Mouse (Mus musculus) cerebellum, adult 9-11 months (tissue): ENCODE results near the gene Nsmce1.

ENCODE experiments used
- DNase-seq: peaks from one replicate; pipeline ENCODE4 v3.0.0; 2022

Nsmce1 gene

DNA sequence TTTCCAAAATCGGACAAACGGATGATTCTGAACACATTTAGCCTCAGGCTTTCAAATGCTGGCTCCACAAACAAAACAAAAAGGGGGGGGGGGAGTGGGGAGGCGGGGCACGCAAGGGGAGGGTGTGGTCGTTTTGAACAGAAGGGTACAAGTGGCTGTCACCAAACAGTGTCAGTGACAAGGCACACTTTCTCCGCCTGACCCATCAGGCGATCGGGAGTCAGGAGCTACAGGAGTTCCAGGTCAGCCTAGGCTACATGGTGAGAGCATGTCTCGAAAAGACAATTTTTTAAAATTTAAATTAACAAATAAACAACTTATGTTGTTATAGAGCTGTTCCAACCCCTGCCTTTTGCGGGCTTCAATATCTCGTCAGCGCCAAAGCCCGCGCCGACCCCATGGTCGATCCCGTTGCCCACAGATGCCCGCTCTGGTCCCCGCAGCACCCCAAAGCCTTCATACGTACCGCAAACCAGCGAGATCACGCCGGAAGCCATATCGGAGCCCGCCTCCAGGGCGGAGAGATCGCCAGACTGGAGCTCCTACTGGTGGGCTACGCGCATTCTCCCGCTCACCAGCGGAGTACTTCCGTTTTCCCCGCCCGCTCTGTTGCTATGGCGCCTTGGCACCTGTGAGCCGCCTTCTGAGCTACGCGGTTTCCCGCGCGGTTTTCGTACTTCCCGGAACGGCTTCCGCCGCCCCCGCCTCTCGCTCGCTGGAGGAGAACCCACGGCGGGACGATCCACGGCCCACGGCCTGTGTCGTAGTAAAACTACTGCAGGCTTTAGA, at the start of gene Nsmce1:
Gene Nsmce1, minus strand, starts transcription at position 650 of the 789 bp plus-strand sequence.
- peak; percentile 96 for DNase-seq

DNA sequence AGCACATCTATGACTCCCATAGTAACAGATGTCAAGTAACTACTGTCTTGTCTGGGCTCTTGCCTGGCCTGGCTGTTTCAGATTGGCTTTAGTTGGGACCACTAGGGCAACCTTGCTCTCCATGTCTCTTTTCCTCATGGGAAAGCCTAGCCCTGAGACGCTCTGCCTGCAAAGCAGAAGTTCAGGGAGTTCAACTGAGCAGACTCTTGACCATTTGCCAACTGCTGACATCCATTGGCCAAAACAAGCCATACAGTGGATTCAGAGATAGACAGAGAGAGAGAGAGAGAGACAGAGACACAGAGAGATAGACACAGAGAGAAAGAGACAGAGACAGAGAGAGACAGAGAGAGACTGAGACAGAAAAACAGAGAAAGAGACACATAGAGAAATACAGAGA, 49.6 kb upstream of the Nsmce1 start:
- no peak for DNase-seq

DNA sequence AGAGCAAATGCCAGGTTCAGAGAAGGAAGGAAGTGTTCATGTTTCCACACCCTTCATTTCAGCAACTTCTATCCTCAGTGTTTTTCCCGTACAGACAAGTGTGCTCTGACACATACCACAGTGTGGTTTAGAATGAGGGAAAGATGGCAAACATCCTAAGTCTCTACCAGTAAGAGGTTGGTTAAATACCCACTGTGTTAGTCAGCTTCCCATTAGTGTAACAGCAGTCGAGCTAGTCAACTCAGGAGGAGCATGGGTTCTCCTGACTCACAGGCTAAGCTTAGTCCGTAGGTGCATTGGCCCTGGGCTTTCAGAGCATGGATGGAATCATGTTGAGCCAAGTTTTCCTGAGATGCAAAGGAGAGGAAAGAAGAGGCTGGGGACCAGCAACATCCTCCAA, 48.0 kb upstream of the Nsmce1 start:
- DNase-seq = no peak

DNA sequence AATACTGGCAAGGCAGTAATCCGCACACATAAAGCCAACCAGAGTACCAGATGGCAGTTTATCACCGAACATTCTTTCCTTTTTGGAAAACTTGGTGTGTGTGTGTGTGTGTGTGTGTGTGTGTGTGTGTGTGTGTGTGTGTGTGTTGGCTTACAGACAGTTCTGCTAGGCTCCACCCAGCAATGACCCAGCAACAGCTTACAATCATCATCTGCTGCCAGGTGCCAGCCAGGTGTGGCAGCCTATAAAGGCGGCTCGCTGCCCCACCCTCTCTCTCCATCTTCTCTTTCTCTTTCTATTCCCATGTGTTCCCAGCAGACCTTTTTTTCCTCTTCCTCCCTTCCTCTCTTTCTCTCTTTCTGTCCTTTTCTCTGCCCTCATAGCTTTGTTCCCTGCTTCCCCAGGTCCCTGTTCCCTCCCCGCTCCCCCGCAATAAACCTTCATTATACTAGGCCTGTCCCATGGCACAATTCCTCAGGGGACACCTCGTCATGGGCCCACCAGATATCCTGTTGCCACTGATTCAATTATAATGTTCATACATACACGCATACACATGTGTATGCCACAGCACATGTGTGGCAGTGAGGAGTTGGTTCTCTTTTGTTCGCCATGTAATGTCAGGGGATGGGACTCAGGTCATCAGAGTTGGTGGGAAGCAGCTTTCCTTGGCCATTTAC, 36.6 kb upstream of the Nsmce1 start:
- no peak for DNase-seq

DNA sequence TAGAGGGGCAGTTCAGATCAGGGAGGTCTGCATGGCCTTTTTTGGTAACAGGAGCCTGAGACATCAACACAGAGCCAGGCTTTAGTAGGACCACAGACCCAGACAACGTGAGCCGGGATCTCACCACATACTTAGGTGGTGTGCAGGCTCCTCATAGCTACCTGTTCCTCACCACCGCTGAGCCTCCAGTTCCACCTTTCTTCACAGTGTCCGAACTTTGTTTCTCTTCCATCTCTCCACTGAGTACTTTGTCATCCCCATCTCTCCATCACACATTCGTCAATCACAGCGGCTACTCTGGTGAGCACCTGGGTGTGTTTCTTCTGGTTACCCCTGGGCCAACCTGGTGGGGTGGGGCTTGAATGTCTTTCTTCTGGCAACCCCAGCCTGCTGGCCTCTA, 35.8 kb upstream of the Nsmce1 start:
- DNase-seq = no peak

DNA sequence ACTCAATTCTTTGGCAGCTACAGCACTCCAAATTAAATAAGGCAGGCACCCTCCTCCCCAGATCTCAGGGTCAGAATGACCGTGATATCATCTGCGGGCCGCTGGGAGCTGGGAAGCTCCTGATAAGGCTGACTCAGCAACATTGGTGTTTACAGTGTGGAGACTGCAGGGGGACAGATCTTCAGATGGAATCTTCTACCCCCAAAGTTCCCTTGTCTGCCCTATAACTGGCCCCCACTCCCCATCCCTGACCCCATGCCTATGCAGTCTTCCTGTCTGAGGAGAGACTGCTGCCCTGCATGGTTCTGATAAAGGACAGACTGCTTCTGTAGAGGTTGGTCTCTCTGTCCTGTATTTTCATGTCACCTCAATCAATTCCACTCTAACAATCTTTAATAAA, 31.7 kb upstream of the Nsmce1 start:
- DNase-seq = no peak

DNA sequence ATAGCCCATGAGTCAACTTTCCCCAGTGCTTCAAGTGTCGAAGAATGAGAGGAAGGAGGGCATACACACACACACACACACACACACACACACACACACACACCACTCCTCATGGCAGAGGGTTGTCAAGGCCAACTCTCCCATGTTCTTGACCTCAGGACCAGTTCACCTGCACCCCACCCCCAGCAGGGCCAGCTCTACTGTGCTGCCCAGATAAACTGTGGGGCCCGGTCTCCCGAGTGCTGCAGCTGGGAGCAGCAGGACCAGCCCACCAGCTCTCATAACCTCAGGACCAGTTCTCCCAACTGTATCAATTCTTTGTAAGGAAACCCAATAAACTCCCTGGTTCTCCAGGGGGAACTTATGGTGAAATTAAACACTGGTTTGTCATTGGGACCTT, 28.3 kb upstream of the Nsmce1 start:
- DNase-seq = no peak

DNA sequence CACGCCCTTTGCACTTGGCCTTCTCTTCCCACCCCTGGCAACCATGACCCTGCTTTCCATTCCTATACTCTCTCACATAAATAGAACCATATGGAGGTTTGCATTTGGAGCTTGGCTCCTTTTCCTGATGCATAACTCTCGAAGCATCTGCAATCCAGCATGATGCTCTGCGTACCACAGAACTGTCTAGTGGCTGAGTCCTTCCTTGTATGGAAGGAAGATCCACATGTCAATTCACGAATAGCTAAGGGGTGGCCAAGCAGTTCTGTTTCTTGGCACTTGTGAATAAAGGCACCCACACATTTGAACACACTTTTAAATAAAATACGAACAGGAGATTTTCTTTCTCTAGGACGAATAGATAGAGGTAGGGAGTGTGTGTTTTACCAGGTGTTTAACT, 26.1 kb upstream of the Nsmce1 start:
- DNase-seq = no peak

DNA sequence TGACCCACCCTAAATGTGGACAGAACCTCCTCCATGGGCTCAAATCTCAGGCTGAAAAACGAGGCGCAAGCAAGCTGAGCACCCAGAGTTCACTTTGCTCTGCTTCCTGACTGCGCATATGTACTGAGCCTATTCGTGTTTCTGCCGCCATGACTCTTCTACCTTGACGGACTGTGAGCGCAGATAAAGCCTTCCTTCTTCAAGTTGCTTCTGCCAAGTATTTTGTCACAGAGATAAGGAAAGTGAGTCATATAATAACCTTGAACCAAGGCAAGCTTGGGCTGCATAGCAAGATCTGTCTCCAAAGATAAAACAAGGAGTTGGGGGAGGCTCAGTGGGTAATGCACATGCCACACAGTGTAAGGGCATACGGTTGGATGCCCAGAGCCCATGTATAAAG, 25.3 kb upstream of the Nsmce1 start:
- DNase-seq = no peak

DNA sequence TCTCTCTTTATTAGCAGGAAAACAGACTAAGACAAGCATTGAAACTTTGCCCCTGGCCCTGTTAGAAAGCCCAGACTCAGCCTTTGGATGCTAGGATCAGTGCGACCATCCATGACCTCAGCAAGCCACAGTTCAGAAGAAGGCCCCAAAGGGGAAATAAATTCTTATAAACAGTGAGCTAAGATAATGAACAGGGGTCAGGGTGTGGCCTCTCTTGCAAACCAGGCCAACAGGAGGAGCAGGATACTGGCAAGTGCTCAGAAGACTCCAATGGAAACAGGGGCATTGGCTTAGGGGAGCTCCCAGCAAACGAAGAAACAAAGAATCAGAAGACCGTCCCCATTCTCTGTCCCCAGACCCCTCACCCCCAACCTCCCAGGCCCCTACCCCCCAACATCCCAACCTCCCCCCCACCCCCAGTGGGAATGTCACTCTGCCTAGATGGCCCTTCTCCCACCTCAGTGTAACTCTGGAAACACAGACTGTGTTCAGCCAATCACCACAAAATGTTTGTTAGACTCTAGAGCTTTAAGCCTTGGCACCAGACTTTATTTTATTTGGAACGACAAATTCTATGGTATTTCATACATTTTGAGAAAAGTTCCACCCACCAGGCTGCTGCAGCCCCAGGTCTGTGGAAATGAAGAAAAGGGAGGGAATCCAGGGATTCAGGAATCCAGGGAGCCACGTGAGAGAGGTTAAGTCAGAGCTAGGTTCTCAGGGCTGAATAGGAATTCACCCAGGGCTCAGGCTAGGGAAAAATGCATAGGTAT, 23.9 kb upstream of the Nsmce1 start:
- DNase-seq = no peak

DNA sequence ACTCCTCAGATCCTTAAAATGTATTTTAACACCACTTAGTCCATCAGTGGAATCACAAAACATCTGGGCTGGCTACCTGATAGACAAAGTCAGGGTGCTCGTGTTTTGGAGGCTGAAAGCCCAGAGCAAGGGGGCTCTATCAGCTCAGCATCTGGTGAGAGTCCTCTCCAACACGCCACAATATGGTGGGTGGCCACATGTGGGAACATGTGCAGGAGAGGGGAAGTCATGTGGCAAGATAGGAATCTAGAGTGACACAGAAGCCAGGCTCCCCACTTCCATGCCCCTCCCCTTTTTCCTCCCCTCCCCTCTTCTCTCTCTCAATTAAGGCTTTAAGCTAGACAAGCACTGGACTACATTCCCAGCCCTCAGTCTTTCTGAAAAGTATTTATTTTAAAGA, 20.5 kb upstream of the Nsmce1 start:
- DNase-seq = no peak

DNA sequence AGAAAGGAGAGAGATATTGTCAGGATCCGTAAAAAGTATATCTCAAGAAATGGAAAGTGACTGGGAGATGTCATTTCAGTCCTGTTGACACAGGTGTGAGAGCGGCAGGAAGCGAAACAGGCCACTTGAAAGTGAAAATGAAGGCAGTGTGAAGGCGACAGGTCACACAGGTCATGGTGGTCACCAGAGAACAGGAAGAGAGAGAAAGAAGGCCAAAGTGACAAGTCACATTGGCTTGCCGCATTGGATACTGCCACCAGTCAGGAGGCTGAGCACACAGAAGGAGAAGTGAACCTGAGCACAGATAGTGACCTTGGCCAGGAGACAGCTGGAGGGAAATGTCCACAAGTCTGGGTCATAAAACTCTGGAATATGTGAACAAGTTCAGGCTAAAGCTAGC, 20.0 kb upstream of the Nsmce1 start:
- DNase-seq = no peak

DNA sequence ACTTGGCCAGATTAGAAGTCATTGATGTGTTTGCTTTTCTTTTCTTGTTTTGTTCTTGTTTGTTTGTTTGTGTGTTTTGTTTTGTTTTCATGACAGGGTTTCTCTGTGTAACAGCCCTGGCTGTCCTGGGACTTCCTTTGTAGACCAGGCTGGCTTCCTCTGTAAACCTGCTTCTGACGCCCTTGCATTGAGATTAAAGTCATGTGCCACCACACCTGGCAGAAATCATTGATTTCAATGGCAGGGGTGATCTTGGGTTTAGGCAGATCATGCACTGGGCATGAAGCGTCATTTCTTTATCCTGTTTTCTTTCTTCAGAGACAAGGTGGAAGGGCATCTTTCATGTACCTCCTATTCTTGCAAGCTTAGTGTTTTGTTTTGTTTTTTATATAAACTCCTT, 15.9 kb upstream of the Nsmce1 start:
- DNase-seq = no peak

DNA sequence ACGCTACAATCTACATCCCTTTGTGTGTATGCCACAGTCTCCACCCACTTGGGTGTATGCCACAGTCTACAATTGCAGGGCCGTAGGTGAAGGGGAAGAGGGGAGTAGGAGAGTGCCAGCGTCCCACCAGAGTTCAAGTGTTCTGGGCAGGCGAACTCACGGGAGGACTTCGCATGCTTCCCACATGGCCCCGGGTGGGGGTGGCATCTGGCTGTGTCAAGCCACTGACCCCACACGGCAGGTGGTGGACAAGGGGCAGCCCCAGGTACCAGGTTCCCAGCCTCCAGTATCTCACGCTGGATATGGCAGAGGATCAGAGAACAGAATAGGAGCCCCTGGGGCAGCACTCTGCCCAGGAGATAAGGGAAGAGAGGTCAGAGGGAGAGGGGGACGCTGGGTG, 14.2 kb upstream of the Nsmce1 start:
- no peak for DNase-seq

DNA sequence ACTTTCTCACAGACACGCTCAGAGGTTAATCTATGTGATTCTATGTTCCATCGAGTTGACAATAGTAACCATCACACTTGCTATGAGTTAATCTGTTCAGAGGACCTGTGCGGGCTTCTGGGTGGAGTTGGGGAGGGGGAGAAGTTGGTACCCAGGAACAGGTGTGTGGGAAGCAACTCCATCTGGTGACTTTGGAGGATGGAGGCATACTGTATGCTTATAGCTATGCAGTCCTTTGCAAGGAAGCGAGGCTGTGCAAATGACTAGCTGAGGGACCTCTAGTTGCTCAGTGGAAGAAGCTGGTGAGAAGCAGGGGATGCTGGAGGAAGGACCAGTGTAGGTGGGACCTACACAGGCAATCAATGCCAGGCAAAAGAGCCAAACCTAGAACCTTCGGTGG, 13.2 kb upstream of the Nsmce1 start:
- DNase-seq = no peak

DNA sequence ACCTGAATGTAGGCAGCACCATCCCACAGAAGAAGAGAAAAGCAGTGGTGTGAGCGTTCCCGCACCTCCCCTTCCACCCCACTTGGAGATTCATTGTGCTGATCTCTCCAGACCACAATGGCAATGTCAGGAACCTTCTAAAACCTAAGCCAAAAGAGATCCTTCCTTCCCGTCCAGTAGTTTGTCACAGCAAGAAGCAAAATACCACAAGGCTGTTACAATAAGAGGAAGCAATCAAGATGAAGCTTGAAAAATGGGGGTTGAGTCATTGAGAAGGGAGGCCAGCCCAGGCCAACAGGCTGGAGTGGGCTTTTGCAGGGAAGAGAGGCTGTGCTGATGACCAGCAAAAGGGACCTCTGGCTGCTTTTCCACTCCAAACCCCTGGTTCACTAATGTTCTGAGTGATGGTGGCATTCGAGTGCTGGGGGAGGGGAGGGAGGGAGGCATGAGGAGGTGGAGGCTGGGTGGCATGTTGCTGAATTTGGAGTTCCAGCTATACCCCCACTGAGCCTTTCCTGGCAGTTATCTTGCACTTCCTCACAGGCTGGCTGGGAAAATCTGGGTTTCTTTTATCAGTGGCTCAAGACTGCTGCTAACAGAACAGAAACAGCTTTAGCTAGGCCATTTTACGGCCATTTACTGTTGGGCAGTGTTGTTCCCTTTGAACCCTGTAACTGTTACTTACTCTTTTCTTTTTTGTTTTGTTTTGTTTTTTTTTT, 12.1 kb upstream of the Nsmce1 start:
- no peak for DNase-seq

DNA sequence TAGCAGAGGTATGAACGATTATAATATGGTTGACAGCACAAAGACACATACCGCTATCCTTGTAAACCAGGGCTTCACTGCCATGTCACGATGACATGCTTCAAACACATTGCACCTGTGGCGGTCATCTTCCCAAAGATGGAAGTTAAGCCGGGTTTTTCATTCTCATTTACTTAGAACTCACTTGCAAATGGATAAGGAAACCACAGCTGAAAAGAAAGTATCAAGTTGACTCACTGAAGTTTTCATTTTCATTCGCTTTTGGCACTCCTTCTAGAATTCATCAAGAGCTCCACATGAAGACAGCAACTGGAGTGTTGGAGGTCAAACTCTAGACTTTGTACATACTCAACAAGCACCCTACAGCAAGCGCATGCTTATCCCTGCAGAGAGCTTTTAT, 9.5 kb upstream of the Nsmce1 start:
- DNase-seq = no peak

DNA sequence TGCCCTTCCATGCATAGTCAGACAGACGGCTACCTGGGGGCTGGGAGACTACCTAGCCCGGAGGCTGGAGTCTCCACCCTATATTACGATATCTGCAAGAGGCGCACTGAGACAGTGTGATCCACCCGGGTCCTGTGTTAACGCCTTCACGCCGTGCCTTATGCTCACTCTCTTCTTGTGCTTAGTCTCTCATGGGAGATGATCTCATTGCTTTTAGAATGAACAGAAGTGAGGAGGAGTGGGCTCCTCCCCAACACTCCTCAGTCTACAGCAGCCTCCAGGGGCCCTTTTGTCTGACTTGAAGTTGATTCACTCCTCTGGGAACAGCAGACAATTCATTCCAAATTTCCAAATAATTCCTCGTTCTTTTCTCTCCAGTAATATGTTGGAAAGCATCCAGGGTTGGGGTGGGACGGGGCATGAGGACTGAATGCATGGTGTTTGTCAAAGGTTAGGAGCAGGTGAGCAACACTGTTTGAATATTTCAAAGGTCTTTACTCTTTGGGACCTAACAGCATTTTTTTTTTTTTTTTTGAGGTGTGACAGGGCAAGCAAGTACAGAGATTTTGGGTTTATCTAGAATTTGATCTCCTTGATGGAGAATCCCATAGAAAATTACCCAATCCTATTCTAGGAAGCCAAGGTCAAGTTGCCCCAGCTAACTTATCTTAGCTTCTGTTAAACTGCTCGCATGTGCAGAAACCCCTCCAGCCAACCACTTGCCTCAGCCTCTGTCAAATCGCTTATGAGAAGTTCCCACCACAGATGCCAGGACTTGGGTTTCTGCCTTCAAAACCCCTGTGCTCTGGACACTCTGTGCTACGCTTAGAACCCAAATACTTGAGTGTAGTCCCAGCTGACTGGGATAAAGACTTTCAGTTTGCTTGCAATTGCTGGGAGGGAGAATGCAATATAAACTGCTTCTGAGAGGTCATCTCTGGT, 8.8 kb upstream of the Nsmce1 start:
- DNase-seq = no peak

DNA sequence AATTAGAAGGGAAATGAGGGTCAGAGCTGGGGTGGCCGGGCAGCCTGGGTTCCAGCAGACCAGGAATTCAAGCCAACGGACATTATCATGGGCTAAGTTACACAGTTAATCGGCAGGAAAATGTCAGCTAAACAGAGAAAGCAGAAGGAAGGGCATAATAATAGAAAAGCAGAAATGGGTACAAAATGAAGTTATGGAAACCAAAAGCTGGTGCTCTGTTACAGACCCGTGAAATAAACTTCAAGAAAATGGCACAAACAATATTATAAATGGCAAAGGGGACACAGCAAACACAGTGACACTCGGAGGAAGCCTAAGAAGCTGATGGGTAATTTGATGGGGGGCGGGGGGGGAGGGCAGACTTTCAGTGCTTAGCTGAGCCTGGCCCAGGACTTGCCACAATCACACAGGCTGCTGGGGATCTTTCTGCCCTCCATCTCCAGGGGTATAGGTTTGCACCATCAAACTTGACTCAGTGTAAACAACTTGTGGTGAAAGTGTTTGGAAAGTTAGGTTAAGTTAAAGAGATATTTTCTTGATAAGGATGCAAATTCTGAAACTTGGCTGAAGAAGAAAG, 4.6 kb upstream of the Nsmce1 start:
- no peak for DNase-seq

DNA sequence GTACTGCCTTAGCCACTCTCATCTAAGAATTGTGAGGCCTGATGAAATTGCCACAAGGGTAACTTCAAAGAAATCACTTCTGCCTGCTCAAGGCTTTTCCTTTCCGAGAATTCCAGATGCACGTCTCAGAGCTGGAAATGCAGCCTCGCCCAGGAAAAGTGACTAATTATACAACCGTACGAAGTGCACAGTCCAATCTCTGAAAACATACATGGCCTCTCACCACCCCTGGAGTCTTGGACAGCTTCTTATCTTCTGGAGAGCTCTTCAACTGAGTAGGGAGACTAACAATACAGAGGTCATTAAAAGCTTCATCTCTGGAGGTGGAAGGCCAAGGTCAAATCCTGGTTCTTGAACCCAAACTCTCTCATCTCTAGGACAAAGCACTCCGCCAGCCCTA, 1.2 kb upstream of the Nsmce1 start:
- no peak for DNase-seq

DNA sequence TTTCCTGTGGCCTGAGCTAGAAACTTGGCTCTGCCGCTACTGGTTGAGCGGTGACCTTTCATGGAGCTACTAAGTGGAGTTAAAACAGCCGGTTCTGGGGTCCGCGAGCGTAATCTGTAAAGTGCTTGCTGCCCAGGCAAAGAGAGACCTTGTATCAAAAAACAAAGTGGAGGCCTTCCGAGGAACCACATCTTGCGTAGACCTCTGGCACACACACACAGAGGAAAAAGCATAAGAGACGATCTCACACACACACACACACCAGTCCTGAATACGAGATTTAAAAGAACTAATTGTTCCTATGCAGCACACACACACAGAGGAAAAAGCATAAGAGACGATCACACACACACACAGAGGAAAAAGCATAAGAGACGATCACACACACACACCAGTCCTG, 364 bp upstream of the Nsmce1 start:
- no peak for DNase-seq

DNA sequence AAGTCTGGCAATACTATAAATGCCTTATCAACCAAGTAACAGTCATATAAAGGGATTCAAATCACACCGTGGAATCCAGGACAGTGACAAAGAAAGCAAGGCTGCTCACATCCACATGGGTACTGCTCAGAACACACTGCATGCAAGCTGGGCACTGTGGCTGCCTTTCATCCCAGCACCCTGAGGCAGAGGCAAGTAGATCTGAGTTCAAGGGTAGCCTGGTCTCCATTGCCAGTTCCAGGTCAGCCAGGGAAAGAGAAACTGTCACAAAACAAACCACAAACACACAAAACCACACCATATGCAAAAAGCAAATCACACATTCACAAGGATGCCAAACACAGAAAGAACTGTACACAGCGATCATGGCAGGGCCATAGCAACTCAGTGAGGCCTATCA, 1.8 kb downstream of the Nsmce1 start:
- DNase-seq = no peak
